13 mouse cellular contexts compared by ENCODE assay signal in genomic region chr9:108219766-108220379, GRCm38 (mm10). TPM values are rescaled to one million over a fixed set of nuclear protein-coding genes. Genes with fewer than 3 reads are reported as not detected.
DNase-seq lines count a peak whose midpoint lies in the region; ATAC-seq and TF ChIP-seq lines count a peak whose summit lies in the region.
"Had no signal": no experiment of that assay in that cellular context is flagged by ENCODE, and none has a peak within 500 bp of the region (broad histone marks: within the 10 kb centered on the region; RNA-seq: fewer than 3 reads in every experiment).

No protein-coding gene starts in this region.

- DNase-seq in heart, adult 11 months = peak; percentile 94
- DNase-seq in heart, postnatal 4 days = no peak
- no peak for DNase-seq in kidney, postnatal 0 days (ENCODE audit: low spot score)
- DNase-seq in kidney, postnatal 25 days = no peak
- DNase-seq in ovary, adult 18-20 months (ENCODE audit: low spot score) = no peak
- DNase-seq: cerebellum, postnatal 10 days; lung, embryonic 14.5 days had no signal

- peaks cover 35% of the 10 kb centered on the region; the same call in 1 of the 2 replicates for H3K4me1 ChIP-seq in kidney, postnatal 0 days (replicated peaks; ENCODE audit: insufficient read depth, low read length)
- peaks cover 16% of the 10 kb centered on the region for H3K4me1 ChIP-seq in brown adipose tissue, adult 24 weeks (ENCODE audit: control insufficient read depth, insufficient read depth, insufficient read length, low read length)
- H3K4me1 ChIP-seq in forebrain, embryonic 16.5 days (replicated peaks; ENCODE audit: control insufficient read depth, insufficient read depth, low read length) = no peaks in the 10 kb centered on the region
- H3K4me1 ChIP-seq: midbrain, embryonic 15.5 days; neural tube, embryonic 12.5 days had no signal

- H3K4me2 ChIP-seq in kidney, postnatal 0 days (ENCODE audit: low read length) = no peak overlapping the region
- peak overlapping the region; percentile 68 for H3K4me2 ChIP-seq in myocyte (ENCODE audit: low read depth)
- H3K4me2 ChIP-seq in forebrain, embryonic 16.5 days (ENCODE audit: low read length) = no peak overlapping the region
- H3K4me2 ChIP-seq: lung, embryonic 14.5 days; midbrain, embryonic 15.5 days; neural tube, embryonic 12.5 days had no signal

- TF ChIP-seq POLR2A in myocyte (IDR thresholded peaks at IDR 0.05; ENCODE audit: insufficient read length, low read depth) = no peak

- H3K9me3 ChIP-seq in kidney, postnatal 0 days (replicated peaks; ENCODE audit: low read length) = no peaks in the 10 kb centered on the region
- no peaks in the 10 kb centered on the region for H3K9me3 ChIP-seq in forebrain, embryonic 16.5 days (ENCODE audit: control insufficient read depth, low read length)
- H3K9me3 ChIP-seq: forebrain, embryonic 10.5 days; midbrain, embryonic 15.5 days; neural tube, embryonic 12.5 days had no signal

- no peak for TF ChIP-seq CTCF in kidney, postnatal 0 days (IDR thresholded peaks at IDR 0.05; ENCODE audit: low read depth)

- no peaks in the 10 kb centered on the region for H3K27me3 ChIP-seq in kidney, postnatal 0 days (ENCODE audit: insufficient read depth, low read length)
- no peaks in the 10 kb centered on the region for H3K27me3 ChIP-seq in myocyte (ENCODE audit: control insufficient read depth, insufficient read depth, insufficient read length)
- no peaks in the 10 kb centered on the region for H3K27me3 ChIP-seq in forebrain, embryonic 16.5 days (replicated peaks; ENCODE audit: control insufficient read depth, insufficient read depth, low read length)
- H3K27me3 ChIP-seq: midbrain, embryonic 15.5 days; neural tube, embryonic 12.5 days had no signal

- WGBS in kidney, postnatal 0 days = 72% methylated on average over 12 of the region's 12 CpGs
- WGBS in forebrain, embryonic 16.5 days = 91% methylated on average over 12 of the region's 12 CpGs

- peaks cover 10% of the 10 kb centered on the region; the same call in 1 of the 2 replicates for H3K36me3 ChIP-seq in kidney, postnatal 0 days (ENCODE audit: insufficient read depth, low read length)
- H3K36me3 ChIP-seq in myocyte (ENCODE audit: control insufficient read depth, insufficient read depth) = peaks cover 19% of the 10 kb centered on the region
- H3K36me3 ChIP-seq in forebrain, embryonic 16.5 days (ENCODE audit: control insufficient read depth, insufficient read depth) = peaks cover 4% of the 10 kb centered on the region; the same call in 1 of the 2 replicates

- no peak overlapping the region for H3ac ChIP-seq in myocyte (ENCODE audit: control insufficient read depth, insufficient read length)

- H3K9ac ChIP-seq in kidney, postnatal 0 days (ENCODE audit: low read depth, low read length) = no peak overlapping the region
- no peak overlapping the region for H3K9ac ChIP-seq in forebrain, embryonic 16.5 days (replicated peaks; ENCODE audit: low read depth, low read length)
- H3K9ac ChIP-seq: lung, embryonic 14.5 days; midbrain, embryonic 15.5 days; neural tube, embryonic 12.5 days had no signal

- ATAC-seq in kidney, postnatal 0 days (replicated peaks; ENCODE audit: low FRiP score, low read depth) = no peak
- ATAC-seq in forebrain, embryonic 16.5 days = no peak
- ATAC-seq: midbrain, embryonic 15.5 days had no signal

- H3K79me2 ChIP-seq in myocyte (ENCODE audit: control insufficient read depth, insufficient read depth) = peaks cover 60% of the 10 kb centered on the region

- H3K4me3 ChIP-seq in kidney, postnatal 0 days (replicated peaks; ENCODE audit: low read depth, low read length) = no peak overlapping the region
- no peak overlapping the region for H3K4me3 ChIP-seq in brown adipose tissue, adult 24 weeks (ENCODE audit: insufficient read depth, low read depth, low read length)
- no peak overlapping the region for H3K4me3 ChIP-seq in myocyte
- no peak overlapping the region for H3K4me3 ChIP-seq in forebrain, embryonic 16.5 days (replicated peaks; ENCODE audit: low read length)
- H3K4me3 ChIP-seq: forebrain, embryonic 10.5 days; midbrain, embryonic 15.5 days; neural tube, embryonic 12.5 days had no signal

- peak overlapping the region; percentile 54 for H3K27ac ChIP-seq in kidney, postnatal 0 days
- peak overlapping the region; percentile 75 for H3K27ac ChIP-seq in brown adipose tissue, adult 24 weeks (replicated peaks; ENCODE audit: low read depth, low read length)
- H3K27ac ChIP-seq in forebrain, embryonic 16.5 days (ENCODE audit: low read length) = no peak overlapping the region
- H3K27ac ChIP-seq: forebrain, embryonic 10.5 days; midbrain, embryonic 15.5 days; neural tube, embryonic 12.5 days had no signal

TF ChIP-seq in myocyte, 11 proteins besides CTCF, POLR2A, EP300 and RAD21:
- TF ChIP-seq MAX (IDR thresholded peaks at IDR 0.05; ENCODE audit: low read depth) (no peak), TCF3 (IDR thresholded peaks at IDR 0.05; ENCODE audit: insufficient read length, low read depth) (no peak), TCF12 (IDR thresholded peaks at IDR 0.05; ENCODE audit: insufficient read depth, poor library complexity, severe bottlenecking) (no peak), USF1 (IDR thresholded peaks at IDR 0.05; ENCODE audit: low read depth) (no peak), MYOD1 (IDR thresholded peaks at IDR 0.05; ENCODE audit: control insufficient read depth in 1 of 3, insufficient read length in 2 of 3, low read depth in 2 of 3) (peak in 1 of 3 experiments; percentile 40), POLR2AphosphoS2 (IDR thresholded peaks at IDR 0.05; ENCODE audit: insufficient read length, low read depth) (no peak), CEBPB (IDR thresholded peaks at IDR 0.05; ENCODE audit: insufficient read depth, poor library complexity, severe bottlenecking) (no peak), SRF (IDR thresholded peaks at IDR 0.05; ENCODE audit: control insufficient read depth, insufficient read length, low read depth) (no peak), E2F4 (IDR thresholded peaks at IDR 0.05; ENCODE audit: insufficient read depth) (no peak), REST (IDR thresholded peaks at IDR 0.05; ENCODE audit: insufficient read depth, insufficient read length) (no peak), MYOG (IDR thresholded peaks at IDR 0.05; ENCODE audit: control insufficient read depth in 1 of 3, insufficient read depth in 1 of 3, insufficient read length in 2 of 3, low read depth in 2 of 3) (peak in 2 of 3 experiments; percentile 40 to 73)

RNA-seq across cellular contexts. Expression of gene Bsn, which starts 29.7 kb away (rescaled TPM):
- under 1 TPM; 0.07 to 0.11 TPM for total RNA-seq in heart, postnatal 4 days (2021)
- 0.25 and 0.31 TPM in 2 replicates for polyA plus RNA-seq in kidney, postnatal 0 days (2015; fragmentation: Nextera tagmentation; extraction: Ambion mirVana)
- polyA plus RNA-seq in brown adipose tissue, adult 24 weeks (2012; ENCODE audit: insufficient read depth, insufficient read length, missing spikeins) = 0.24 and 0.29 TPM in 2 replicates
- 0.56 TPM for polyA plus RNA-seq in myocyte (2012; fragmentation: generic; extraction: Trizol)
- polyA plus RNA-seq in forebrain, embryonic 16.5 days (2015; fragmentation: Nextera tagmentation; extraction: Ambion mirVana) = 7.0 and 8.5 TPM in 2 replicates

RNA-seq across cellular contexts. Expression of gene Dag1, which starts 43.9 kb away (rescaled TPM):
- total RNA-seq in heart, postnatal 4 days (2021) = 100 to 1,000 TPM; 307 to 326 TPM
- polyA plus RNA-seq in kidney, postnatal 0 days (2015; fragmentation: Nextera tagmentation; extraction: Ambion mirVana) = 165 and 170 TPM in 2 replicates
- 116 and 133 TPM in 2 replicates for polyA plus RNA-seq in brown adipose tissue, adult 24 weeks (2012; ENCODE audit: insufficient read depth, insufficient read length, missing spikeins)
- 195 TPM for polyA plus RNA-seq in myocyte (2012; fragmentation: generic; extraction: Trizol)
- 56.3 and 57.9 TPM in 2 replicates for polyA plus RNA-seq in forebrain, embryonic 16.5 days (2015; fragmentation: Nextera tagmentation; extraction: Ambion mirVana)
